Mouse (Mus musculus) lung, adult 2 months (tissue): ENCODE results near the gene Ccdc42.

Experiments
- CTCF ChIP-seq: fragments of 200-500 bp; IDR thresholded peaks from 2 replicates; pipeline ENCODE4 v1.5.1; 2011; ENCODE audit warnings: mild to moderate bottlenecking, low read length, control low read depth; ENCODE audit not compliant: insufficient read depth
- POLR2A ChIP-seq: fragments of 200-500 bp; IDR thresholded peaks from 2 replicates; pipeline ENCODE4 v1.6.1; 2011; ENCODE audit warnings: low read depth, mild to moderate bottlenecking, control low read depth, low read length, borderline replicate concordance; ENCODE audit errors: extremely low read depth

DNA sequence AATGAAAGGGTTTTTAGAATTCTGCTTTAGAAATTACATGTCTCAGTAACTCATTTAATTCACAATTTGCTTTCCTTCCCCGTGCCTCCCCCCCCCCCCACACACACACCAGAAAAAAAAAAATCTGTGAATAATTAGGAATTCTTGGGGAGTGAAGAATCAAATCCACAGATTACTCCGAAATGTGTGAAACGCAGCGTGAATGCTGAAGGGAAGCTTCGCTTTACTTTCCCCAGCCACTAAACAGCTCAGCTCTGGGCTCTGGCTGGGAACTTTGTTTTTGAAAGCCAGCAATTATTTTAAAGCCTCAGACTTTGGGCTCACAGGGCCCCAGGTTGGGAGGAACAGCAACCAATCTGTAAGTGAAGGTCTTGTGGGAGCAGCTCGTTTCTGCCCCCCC lies 6.3 kb upstream of the Ccdc42 start:
- TF ChIP-seq POLR2A (no peak), CTCF (no peak)
